In the genomic region with DNA sequence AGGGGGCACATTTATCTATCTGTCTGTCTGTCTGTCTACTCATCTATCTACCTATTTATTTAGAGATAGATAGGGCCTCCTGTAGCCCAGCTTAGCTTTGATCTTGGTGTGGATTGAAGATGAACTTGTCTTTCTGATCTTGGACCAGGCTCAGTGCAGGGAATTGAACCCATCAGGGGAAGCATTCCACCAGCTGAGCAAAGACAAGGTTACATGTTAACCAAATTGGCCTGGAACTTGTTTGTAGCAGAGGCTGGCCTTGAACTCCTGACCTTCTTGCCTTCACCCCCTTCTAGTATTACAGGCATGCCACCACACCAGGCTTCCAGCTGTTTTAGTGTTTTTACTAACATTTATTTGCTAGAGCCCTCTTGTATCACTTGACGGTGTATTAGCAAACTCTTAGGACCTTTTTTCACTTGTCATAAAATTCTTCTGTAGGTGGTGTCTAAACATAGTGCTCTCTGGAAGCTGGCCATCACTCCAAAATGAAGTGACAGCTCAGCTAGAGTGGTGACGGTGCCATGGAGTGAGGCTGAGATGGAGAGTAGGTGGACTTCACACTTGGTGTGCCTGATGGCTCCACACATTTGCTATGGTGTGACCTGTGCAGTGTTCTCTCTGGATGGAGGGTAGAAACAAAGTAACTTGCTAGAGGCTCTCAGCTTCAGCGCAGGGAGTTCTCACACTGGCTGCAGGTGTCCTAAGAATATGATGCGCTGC, we compare ENCODE assay signal across 10 mouse cellular contexts. TPM values are rescaled to one million over a fixed set of nuclear protein-coding genes. Genes with fewer than 3 reads are reported as not detected.
"Had no signal": no experiment of that assay in that cellular context is flagged by ENCODE, and none has a peak within 500 bp of the region (broad histone marks: within the 10 kb centered on the region; RNA-seq: fewer than 3 reads in every experiment).

No protein-coding gene starts in this region.

- H3K4me3 ChIP-seq: limb, embryonic 12.5 days; midbrain, embryonic 13.5 days had no signal

- ATAC-seq: inflammation-experienced regulatory T-cells, adult 6 months; intestine, postnatal 0 days; midbrain, embryonic 13.5 days had no signal

- H3K27ac ChIP-seq: limb, embryonic 12.5 days; midbrain, embryonic 13.5 days had no signal

- H3K4me1 ChIP-seq: limb, embryonic 12.5 days; midbrain, embryonic 13.5 days had no signal

- DNase-seq: kidney, adult 8-10 months; lung, adult 18-20 months; right cerebral cortex, postnatal 4 days; spleen, adult 18-20 months; thymus, postnatal 4 days had no signal

- H3K4me2 ChIP-seq: limb, embryonic 12.5 days; midbrain, embryonic 13.5 days had no signal

- H3K9ac ChIP-seq: limb, embryonic 12.5 days; midbrain, embryonic 13.5 days had no signal

- H3K9me3 ChIP-seq: limb, embryonic 12.5 days; midbrain, embryonic 13.5 days had no signal

- H3K27me3 ChIP-seq: limb, embryonic 12.5 days; midbrain, embryonic 13.5 days had no signal

RNA-seq across cellular contexts. Expression of gene C1qtnf9, which starts 28.8 kb away (rescaled TPM):
- polyA plus RNA-seq: midbrain, embryonic 13.5 days; neural tube, embryonic 14.5 days had no signal
